Mouse (Mus musculus): ENCODE measurements around the gene Rps6ka1.
"Not testable (repeated sequence)": the region's sequence is repeated elsewhere in the genome, so short reads cannot be mapped to it uniquely, and the experiment has no call there.

Rps6ka1 gene

DNA sequence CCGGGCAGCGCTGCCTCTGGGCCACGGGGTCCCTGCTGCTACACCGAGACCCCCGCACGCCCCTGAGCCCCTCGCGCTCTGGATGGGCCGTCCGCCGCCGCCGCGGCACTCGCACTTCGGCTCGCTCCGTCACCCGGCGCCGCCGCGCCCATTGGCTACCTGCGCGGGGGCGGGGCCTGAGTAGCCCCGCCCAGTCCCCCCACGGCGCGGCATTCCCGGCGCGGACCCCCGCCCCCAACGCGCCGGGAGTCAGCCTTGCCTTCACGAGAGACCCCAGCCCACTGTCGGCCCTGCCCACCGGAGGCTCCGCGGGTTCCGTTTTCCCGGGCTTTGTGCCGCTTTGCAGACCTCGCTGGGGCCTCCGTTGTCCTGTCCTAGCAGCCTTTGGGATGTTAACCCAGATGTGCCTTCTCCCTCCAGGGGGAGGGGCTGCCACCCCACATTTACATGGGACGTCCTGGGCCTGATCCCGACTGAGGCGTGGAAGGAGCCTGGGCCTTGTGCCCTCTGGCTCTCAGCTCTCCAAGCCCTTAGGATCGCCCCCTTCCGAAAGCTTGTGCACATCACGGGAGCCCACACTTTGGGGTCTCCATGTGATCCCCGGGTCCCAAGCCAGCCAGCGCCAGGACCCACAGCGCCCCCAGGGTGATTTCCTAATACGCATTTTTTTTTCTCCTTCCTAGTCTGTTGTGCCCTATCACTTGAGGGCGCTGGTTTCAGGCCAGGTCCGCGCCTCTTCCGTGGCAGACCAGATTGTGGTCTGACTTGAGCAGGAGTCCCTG, at the start of gene Rps6ka1:
Gene Rps6ka1 (minus strand): TSS at position 126 of the 782 bp plus-strand sequence.
- DNase-seq (ENCODE audit: low spot score), result no peak

DNA sequence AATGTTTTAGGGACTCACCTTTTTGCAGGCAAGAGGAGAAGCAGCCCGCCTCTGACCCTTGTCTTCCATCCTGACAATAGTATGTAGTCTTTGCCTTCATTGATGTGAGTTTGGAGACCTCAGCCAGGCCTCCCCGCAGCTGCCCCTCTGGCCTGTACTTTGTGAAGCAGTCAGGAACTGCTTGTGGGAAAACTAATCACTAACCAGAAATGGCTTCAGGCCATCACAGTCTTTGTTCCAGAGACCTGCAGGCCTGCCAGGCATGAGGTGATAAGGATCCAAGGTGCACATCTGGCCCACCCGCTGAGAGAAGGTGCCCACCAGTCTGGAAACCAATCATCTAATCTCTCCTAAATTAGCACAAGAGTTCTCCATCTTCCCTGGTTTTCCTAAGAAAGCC, 44.2 kb upstream of the Rps6ka1 start:
- DNase-seq (ENCODE audit: low spot score), result no peak

DNA sequence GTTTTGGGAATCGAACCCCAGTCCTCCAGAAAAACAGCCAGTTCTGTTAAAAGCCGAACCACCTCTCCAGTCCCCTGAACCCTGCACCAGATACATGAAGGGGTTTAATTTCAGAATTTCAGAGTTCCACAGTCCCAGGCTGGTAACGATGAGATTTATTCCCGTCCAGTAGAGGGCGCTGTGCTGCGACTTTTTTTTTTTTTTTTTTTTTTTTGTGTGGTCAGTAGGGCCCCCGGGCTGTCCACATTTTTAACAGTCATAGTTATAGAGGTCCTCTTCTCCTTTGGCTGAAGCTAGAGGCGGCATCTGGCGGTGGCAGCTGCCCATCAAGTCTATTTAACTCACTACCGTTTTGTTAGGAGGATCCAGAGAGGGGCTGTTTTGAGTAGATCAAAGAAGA, 43.8 kb upstream of the Rps6ka1 start:
- no peak for DNase-seq (ENCODE audit: low spot score)

DNA sequence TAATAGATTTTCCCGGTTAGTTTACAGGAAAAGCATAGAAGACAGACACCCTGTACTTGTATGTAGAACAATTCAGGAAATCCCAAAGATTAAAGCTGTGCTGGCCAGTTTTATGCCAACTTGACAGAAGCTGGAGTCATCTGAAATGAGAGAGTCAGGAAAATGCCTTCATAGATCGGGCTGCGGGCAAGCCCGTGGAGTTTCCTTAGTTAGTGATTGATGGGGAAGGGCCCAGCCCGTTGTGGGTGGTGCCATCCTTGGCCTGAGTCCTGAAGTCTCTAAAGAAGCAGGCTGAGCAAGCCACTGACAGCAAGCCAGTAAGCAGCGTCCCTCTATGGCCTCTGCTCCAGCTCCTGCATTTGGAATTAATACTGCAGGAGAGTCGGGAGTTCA, 41.7 kb upstream of the Rps6ka1 start:
- no peak for DNase-seq (ENCODE audit: low spot score)

DNA sequence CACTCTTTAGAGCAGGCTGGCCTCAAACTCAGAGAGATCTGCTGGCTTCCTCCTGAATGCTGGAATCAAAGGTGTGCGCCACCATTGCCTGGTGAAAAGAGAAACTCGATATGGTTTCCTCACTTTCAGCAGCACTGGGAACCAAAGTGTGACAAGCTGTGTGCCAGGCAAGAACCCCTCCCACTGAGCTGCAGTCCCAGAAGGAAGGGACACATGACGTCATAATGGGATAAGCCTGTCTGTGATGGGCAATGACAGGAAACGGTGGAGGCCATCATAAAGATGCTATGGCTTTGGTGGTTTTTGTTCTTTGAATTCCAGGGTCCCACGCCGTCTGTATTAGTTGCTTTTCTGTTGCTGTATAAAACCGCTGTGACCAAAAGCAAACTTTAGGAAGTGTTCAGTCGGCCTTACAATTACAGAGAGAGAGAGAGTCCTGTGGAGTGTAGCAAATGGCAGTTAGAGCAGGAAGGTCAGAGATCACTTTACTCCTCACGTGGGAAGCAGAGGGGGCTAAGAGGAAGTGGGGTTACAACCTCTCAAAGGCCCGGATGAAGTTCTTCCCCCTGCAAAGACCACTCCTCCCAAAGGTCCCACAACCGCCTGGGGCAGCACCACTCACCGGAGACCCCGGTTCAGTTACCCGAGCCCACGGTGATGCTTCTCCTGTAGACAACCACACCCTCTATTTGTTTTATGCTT, 41.1 kb upstream of the Rps6ka1 start:
- DNase-seq (ENCODE audit: low spot score), result no peak

DNA sequence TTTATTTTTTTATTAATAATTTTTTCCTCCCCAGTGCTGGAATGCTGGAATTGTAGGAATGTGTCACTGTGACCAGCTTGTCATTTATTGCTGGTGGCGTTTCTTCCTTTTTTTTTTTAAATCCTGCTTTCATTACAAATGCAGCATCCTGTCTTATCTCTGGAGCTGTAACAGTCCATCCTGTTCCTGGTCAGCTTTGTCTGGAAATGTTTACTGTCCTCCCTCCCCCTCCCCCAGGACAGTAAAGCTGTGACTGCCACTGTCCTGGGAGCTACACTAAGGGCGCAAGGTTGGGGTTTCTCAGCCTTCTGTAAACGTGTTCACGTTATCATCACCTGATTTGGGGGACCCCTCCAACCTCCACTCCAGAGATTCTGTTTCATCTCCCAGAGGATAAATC, 37.6 kb upstream of the Rps6ka1 start:
- DNase-seq (ENCODE audit: low spot score), result no peak

DNA sequence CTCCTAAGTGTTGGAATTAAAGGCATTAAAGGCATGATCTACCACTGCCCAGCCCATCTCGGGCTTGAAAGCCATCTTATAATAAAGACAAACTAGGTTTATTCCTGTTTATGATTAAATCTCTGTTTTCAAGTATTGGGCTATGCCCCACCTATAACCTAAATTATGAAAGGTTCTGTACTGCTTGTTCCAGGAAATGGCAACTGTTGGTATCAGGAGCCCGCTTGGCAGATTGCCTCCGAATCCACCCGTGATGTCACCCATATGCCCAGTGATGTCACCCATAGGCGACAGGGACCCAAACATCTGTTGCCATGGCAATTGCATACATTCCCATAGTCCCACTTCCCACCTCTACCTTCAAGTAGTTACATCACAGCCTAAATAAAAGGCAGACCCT, 36.1 kb upstream of the Rps6ka1 start:
- no peak for DNase-seq (ENCODE audit: low spot score)

DNA sequence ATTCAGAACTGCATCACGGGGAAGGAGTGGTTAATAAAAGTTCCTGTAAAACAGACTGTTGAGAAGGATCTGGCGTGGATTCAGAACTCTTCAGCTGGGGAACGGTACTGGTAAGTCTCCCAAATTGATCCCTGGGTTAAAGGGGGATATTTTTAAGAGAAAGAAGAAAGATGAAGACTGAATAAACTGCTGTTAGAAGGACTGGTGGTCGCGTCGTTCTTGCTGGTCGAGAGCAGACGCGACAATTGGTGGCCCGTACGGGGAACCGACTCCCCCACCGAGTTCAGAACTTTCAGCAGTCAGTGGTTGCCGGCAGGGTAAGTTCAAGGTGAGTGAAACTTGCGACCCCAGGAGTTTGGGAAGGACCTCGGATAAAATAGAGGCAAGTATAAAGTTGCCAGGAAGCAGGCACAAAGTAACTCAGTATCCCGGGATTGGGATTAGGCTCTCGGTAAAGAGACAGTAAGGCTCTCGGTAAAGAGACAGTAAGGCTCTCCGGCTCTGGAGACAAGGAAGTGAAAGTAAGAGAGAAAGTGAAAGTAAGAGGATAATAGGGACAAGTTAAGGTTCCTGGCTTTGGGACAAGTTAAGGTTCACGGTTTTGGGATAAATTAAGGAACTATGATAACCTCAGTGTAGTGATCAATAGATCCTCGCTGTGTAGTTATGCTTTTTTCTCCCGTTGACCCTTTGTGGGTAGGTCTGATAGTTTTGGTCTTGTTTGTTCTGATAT, 30.7 kb upstream of the Rps6ka1 start:
- peak; percentile 24 for DNase-seq (ENCODE audit: low spot score)

DNA sequence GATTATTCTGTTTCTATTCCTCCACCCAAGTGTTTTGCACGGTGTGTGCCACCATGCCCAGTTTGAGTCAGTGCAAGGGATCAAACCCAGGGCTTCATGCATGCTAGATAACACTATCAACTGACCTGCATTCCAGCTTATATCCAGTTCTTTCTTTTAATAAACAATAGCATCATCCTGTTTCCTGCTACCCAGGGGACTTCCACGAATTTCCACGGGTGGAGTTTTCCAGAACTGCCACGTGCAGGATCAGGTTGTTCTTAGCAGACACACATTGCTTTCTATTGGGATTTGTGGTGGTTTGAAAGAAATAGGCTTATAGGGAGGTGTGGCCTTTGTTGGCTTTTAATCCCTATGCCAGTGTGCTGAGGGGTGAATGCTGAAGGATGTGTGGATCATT, 24.4 kb upstream of the Rps6ka1 start:
- DNase-seq (ENCODE audit: low spot score), result no peak

DNA sequence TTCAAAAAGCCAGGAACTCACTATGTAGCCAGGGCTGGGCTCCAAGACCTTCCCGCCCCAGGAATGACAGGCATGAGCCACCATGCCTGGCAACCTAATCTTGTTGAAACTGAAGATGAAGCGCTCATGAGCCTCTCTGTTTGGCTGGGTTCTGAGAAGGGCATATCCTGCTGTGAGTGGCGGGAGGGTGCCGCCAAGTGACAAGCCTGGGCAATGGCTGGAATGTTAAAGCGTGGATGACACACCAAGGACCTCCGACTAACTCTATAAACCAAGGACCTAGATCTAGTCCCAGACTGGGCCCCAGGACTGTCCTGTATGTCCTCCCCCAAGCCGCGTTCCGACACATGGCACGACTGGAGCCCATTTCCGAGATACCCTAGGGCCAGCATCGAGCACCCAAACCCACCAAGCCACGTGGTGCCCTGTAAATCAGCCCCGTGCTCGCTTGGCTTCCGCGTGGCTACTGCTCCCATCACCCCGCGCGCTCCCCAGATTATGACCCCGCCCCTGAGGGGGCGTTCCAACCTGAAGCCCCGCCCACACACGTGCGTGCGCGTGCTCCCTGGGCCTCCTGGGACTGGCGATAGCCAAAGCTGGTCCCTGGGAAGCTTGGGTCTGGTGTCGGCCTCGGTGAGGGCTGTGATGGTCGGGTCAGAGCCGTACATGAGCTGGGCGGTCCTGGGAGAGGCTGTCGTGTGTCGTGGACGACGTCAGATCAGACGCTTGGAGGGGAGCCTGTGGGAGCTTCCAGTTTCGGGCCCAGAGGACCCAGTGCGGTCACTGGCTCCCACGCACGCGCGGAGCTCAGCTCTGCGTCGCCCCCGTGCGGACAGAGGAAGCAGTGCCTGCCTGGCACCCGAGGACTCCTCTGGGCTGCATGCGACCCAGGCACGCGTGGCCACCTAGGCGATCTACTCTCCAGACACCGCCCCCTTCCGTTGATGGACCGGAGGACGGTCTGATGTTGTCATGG, 22.9 kb upstream of the Rps6ka1 start:
- DNase-seq (ENCODE audit: low spot score), result peak; percentile 83

DNA sequence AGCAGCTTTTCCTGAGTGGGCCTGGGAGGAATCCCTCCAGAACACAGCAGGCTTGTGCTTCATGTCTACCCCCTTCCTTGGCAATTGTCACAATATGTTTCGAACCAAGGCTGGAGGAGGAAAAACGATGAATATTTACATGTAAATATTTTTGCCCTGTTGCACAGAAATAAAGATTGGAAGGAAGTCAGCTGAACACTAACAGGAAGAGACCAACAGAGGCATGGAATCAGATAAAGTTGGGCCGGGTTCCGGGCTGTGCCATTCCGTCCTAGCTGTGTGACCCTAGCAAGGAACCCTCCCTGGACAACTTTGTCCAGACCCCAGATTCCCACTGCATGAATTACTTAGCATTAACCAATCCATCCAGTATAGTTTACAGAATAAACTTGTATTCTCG, 20.5 kb upstream of the Rps6ka1 start:
- DNase-seq (ENCODE audit: low spot score), result no peak

DNA sequence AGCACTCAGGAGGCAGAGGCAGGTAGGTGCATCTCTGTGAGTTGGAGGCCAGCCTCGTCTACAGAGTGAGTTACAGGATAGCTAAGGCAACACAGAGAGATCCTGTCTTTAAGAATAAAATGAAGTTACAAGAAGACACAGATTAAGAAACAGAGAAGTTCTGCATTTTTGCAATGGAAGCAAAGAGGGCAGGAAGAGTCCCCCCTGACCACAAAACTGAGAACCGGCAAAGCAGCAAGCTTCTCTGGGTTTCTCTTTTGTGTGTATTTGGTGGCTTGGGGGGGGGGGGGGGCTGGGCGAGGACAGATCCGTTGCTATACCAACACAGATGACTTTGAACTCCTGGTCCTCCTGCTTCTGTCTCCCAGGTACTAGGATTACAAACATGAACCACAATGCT, 19.5 kb upstream of the Rps6ka1 start:
- DNase-seq (ENCODE audit: low spot score), result no peak

DNA sequence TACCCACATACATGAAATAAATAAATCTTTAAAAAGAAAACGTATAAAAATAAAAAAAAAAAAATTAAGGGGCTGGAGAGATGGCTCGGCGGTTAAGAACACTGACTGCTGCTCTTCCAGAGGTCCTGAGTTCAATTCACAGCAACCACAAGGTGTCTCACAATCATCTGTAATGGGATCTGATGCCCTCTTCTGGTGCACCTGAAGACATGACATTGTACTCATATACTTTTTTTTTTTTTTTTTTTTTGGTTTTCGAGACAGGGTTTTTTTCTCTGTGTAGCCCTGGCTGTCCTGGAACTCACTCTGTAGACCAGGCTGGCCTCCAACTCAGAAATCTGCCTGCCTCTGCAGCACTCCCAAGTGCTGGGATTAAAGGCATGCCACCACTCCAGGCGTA, 18.7 kb upstream of the Rps6ka1 start:
- not testable (repeated sequence) for DNase-seq (ENCODE audit: low spot score)

DNA sequence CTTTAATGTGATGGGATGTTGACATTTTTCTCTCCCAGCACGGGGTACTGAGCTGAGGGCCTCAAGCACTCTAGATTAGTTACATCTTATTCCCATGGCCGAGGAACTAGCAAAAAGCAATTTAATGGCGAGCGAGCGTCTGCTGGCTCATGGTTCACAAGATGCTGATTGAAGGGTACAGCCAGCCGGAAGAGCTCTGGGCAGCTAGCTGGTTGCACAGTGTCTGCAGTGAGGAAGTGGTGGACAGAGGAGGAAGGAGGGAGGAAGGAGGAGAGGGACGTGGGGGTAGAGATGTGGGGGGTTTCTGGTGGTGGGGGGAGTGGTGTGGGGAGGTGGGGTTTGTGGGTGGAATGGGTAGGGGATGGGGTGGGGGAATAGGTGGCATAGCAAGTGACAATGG, 17.6 kb upstream of the Rps6ka1 start:
- no peak for DNase-seq (ENCODE audit: low spot score)

DNA sequence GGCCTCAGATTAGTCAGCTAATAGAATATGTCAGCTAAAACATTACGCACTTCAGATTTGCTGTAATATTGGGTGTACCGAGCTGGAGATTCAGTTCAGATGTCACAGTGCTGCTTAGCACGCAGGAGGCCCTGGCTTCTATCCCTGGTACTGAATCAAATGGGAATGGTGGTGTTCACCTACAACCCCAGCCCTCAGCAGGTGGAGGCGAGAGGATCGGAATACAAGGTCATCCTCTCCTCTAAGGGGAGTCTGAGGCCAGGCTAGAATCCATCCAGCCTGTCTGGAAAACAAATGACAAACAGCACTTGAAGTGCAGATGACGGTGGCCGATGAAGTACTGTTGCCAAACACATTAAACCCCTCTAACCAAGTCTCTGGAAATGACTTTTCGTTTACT, 16.7 kb upstream of the Rps6ka1 start:
- DNase-seq (ENCODE audit: low spot score), result no peak

DNA sequence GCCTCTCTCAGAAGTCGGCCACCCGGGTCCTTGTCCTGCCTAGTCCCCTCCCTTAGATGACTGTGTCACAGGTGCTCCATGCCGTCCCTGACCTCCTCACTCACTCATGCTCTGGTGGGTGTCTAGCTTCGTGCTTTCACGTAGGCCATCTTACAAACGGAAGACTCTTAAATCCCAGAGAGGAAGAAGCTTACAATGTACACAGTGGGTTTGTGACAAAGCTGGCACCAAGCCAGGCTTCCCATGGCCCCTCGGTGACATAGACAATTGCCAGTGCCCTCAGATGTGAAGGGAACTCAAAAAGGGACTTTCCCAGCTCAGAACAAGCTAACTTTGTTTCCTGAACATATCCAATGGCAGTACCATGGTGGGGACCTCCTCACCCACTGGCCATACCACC, 15.8 kb upstream of the Rps6ka1 start:
- DNase-seq (ENCODE audit: low spot score), result no peak

DNA sequence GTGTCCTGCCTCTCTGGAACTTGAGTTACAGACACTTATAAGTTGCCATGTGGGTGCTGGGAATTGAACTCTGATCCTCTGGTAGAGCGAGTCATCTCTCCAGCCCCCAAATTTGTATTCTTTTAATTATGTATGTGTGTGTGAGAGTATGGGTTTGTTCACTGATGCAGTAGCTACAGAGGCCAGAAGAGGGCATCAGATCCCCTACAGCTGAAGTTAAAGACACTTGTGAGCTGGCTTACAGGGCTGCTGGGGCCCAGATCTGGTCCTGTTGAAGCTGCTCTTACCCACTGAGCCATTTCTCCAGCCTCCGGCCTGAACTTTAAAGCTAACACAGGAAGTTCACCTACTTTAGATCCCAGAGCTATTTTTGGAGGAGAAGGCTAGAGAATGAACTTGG, 14.9 kb upstream of the Rps6ka1 start:
- no peak for DNase-seq (ENCODE audit: low spot score)

DNA sequence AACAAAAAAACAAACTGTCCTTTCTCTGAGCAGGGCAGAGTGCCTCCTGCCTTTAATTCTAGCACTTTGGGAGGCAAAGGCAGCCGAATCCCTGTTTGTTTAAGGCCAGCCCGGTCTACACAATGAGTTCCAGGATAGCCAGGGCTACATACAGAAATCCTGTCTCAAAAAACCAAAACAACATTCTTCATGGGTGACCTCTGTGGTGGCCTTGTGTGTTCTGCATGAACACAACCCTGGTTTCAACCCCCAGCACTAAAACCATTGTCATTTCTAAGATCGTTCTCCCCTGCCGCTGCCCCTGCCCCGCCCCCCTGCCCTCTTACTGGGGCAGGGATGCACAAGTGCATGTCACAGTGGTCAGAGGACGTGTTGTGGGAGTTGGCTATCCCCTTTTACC, 13.3 kb upstream of the Rps6ka1 start:
- no peak for DNase-seq (ENCODE audit: low spot score)

DNA sequence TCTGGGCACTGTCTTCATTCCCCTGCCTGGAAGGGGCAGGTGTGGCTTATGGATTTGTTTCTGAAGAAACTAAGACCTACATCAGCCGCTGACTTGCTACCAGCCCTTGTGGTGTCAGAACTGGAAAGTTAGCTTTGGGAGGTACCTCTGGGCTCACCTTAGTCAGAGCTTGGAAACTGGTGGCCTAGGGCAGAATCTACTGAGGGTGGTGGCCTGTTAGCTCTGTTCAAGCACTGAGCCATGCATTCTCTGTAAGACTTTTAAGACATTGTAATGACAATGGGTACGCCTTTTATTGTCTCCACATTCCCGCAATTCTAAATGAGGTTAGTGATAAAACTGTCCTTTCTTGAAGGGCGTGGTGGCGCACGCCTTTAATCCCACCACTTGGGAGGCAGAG, 12.8 kb upstream of the Rps6ka1 start:
- no peak for DNase-seq (ENCODE audit: low spot score)

DNA sequence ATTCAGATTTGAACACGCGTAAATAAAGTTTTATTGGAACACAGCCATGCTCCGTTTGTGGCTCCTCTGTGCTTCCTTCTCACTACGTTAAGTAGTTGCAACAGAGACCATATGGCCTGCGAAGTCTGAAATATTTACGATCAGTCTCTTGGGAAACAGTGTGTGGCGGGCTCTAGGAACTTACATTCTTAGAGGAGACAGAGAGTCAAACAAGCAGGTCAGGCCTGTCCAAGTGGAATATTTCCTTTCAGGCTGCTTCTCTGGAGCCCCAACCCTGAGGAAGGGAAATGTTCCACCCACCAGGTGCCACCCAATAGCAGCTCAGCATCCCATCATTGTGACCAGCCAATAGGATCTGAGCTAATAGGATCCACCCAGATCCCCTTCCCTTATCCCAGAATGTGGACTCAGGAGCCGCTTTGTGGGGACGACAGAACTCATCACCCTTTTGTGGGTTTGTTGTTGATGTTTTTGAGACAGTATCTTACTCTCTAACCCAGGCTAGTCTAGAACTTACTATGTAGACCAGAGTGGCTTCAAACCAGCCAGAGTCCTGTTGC, 11.7 kb upstream of the Rps6ka1 start:
- DNase-seq (ENCODE audit: low spot score), result no peak

DNA sequence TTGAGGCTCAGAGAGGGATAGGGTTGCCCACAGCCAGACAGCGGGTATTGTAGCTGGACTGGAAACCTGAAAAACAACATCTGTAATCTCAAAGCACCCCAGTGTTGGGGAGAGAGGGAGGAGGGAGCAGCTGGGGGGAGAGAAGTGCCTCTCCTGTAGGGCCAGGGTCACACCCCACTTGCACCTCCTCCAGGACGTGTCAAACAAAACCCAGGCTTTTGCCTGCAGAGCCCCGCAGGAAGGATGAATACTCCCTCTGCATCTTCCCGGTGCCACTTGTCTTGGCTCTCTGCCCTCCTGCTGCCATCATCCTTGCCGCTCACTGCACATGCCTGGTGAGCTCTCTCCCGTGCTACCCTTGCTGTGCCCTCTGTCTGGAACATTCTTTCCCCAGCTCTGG, 10.6 kb upstream of the Rps6ka1 start:
- no peak for DNase-seq (ENCODE audit: low spot score)

DNA sequence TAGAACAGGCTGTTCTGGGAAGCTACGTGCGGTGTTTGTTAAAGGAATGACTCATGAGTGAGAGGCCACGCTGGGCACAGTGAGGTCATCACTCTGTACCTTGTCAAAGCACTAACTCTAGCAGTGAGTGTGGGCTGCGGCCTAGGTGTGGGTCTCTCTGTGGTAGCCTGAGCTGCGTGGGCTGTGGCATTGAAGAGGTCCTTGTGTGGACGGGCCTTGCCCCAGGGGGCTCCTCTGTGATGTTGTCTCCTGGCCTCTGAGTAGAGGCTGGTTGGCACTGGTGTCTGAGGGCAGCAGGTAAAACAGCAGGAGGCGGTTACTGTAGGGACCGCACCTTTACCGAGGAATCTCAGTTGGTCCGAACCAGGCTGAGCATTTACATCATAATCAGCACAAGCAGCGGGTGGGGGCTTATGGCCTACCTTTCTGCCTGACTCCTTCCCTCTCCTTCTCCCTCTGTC, 9.9 kb upstream of the Rps6ka1 start:
- no peak for DNase-seq (ENCODE audit: low spot score)
